Mouse (Mus musculus) T-helper 17 cell (primary cell): ENCODE data around the gene Trim59.

Experiments used
- in situ Hi-C, 2 experiments: fragments of 300-600 bp; cut with MboI, MseI; formaldehyde crosslinking; loops; 1 replicate in 1 of 2; 2 replicates in 1 of 2; pipeline ENCODE4 v1.15.1; 2025; ENCODE audit warnings: high pct_unique_total_duplicates in 2 of 2

The Trim59 gene

GRCm38 (mm10) chr3:69006246-69006760 is 38.3 kb downstream of the Trim59 start:
- in situ Hi-C loops: loop anchor here in 1 of 2 experiments (5.0 to 25.0 kb wide), 2 partner anchors 36 to 731 kb away; partner anchors contain the start of gene Trim59

GRCm38 (mm10) chr3:69005338-69006245 is 39.0 kb downstream of the Trim59 start:
- in situ Hi-C loops: loop anchor here in 1 of 2 experiments (5.0 to 25.0 kb wide), 2 partner anchors 37 to 732 kb away; partner anchors contain the start of gene Trim59

DNA sequence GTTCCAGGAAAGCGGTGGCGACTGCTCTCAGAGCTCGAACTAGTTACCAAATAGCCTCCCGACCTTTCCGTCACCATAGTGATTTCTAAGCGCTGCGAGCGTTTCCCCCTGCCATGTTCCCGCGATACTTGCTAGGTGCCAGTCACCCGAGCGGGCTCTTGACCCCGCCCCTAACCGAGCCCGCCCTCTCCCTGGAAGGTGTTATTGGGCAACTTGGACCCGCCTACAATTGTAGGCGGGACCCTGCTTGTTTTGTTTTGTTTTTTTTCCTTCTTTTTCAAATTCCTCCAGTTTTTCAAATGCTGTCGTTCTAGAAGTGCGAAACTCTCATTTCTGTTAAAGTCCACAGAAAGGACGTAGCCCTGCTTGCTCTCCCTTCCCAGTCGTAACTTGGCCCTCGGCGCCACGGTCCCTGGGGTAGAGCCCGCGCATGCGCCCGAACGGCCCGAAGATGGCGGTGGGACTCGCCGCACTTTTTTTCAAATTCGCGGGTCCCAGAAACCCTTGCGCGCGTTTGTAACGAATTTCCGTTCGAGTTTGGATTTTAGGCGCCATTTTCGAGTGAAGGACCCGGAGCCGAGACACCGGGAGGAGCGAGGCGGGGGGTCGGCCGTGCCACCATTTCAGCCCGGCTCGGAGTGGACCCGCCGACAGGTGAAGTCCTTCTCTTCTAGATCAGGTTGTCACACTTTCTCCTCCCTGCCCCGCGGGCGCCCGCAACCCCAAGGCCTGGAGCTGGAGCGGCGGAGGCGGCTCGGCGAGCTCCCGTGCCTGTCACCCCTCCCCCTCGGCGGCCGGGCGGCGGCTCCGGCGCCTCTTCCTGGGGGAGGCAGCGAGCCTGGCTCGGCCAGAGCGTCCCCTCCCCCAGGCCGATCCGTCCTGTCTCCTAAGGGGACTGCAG is 39.9 kb downstream of the Trim59 start, which contains the start of the genes Ift80 and Smc4:
Gene Ift80, minus strand, starts transcription at position 134 of the 901 bp plus-strand sequence.
Gene Smc4, plus strand, starts transcription at position 302 of the 901 bp plus-strand sequence.
- in situ Hi-C loops: loop anchor here in 1 of 2 experiments (5.0 to 25.0 kb wide), 2 partner anchors 38 to 733 kb away; partner anchors contain the start of gene Trim59

DNA sequence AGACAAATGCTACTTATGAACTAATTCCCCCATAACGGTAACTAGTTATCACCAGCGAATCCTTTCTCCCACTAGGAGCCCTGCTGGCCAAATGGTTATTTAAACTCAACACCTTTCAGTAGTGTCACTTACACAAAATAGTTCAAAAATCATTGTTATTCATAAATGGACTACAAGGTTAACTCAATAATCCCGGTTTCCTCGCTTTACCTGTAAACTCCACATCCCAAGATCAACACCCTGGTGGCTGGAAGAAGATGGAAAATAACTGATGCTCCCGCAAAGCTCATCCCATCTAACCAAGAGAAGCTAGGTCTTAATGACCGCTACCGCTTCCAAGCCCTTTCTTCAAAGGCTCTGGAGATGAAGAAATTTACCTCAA is 40.5 kb downstream of the Trim59 start:
- in situ Hi-C loops: loop anchor here in 1 of 2 experiments (25.0 kb wide), 1 partner anchor 733 kb away; no protein-coding TSS in a partner anchor

DNA sequence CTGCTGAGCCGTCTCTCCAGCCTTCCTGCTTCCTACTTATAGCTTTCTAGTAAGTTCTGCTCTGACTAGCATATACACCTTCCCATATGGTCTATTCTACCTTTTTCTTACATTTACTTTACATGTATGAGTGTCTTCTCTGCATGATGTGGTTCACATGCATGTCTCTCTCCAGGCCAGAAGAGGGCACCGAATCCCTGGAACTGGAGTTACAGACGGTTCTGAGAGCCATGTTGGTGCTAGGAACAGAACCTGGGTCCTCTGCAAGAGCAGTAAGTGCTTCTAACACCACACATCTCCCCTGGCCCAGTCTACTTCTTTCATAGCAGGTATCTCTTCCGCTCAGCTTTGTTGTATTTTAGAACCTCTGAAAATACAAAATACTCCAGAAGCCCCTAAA is 41.8 kb downstream of the Trim59 start:
- in situ Hi-C loops: loop anchor here in 1 of 2 experiments (25.0 kb wide), 1 partner anchor 735 kb away; no protein-coding TSS in a partner anchor

DNA sequence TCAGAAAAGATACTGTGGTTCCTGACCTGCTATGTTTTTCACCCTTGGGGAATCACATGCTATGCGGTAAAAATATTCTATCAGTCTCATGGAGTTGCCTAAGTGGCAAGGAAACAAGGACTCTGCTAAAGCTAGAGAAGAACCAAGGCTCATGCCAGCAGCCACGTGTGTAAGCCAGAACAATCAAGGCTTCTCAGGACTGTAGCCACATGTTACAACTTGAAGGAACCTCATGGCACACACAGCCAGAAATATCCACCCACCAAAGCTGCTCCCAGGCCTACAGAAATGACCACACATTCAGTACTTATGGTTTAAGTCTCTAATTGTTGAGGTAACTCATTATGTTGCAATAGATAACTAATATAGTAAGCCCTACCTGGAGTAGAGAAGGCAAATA is 58.0 kb downstream of the Trim59 start:
- in situ Hi-C loops: no loop called here
